Mouse (Mus musculus) bone marrow, adult 2 months (tissue): ENCODE results near the gene Farp1.

Experiments
- CTCF ChIP-seq: fragments of 200-500 bp; IDR thresholded peaks from 2 replicates; pipeline ENCODE4 v1.5.1; 2011; ENCODE audit warnings: low read length, control low read depth; ENCODE audit not compliant: control insufficient read depth, insufficient read depth
- POLR2A ChIP-seq: fragments of 200-500 bp; IDR thresholded peaks from 2 replicates; pipeline ENCODE4 v1.6.1; 2011; ENCODE audit warnings: low read depth, mild to moderate bottlenecking, control low read depth, low read length, borderline replicate concordance; ENCODE audit not compliant: control insufficient read depth

DNA sequence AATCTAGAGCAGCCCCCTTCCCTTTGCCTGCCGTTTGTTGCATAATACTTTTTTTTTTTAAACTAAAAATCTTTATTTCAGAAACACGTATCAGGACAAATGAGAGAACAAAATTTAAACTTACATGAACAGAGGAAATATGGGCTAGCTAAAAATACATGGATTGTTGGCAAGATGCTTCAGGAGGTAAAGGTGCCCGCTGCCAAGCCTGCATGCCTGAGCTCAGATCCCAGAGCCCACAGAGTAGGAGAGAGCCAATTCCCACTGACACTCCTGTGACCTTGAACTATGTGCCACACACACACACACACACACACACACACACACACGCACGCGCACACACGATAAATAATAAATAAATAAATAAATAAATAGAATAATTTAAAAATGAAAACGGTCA lies 29.0 kb upstream of the Farp1 start:
- TF ChIP-seq POLR2A, result no peak
- TF ChIP-seq CTCF, result no peak
